Mouse (Mus musculus): ENCODE results near the gene 2210408I21Rik. TPM values are rescaled to one million over a fixed set of nuclear protein-coding genes. Genes with fewer than 3 reads are reported as not detected.

The 2210408I21Rik gene
- polyA plus RNA-seq, 1 experiment from 2014 or later: 4.9 TPM

DNA sequence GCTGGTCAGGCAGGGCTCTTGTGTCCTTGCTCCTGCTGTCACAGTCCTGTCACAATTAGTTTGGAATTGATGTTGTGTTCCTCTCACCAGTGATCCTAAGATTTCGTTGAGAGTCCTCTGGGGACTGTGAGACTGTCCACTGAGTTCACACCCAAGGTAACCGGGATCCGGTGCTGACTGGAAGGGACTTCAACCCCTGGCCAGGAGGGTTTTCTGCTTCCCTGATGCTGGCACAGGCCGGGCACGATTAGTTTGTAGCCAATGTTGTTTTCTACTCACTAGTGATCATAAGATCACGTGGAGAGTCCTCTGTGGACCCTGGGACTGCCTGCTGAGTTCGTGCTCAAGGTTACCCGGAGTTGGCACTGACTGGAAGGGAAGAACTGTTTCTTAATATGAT, 55.3 kb downstream of the 2210408I21Rik start:
- H3K36me3 ChIP-seq (ENCODE audit: control insufficient read depth, insufficient read depth, low read length): no peaks in the 10 kb centered on the region
- no peak overlapping the region for H3K4me2 ChIP-seq (ENCODE audit: low read depth, low read length)
- no peak overlapping the region for H3K9ac ChIP-seq (ENCODE audit: low read depth, low read length)
- no peak for ATAC-seq
- WGBS: 90% methylated on average over 8 of the region's 8 CpGs
- no peaks in the 10 kb centered on the region for H3K9me3 ChIP-seq (ENCODE audit: control insufficient read depth, low read length)
- H3K4me1 ChIP-seq (ENCODE audit: control insufficient read depth, insufficient read depth, low read length): no peaks in the 10 kb centered on the region
- no peak overlapping the region for H3K4me3 ChIP-seq (ENCODE audit: low read length)
- H3K27ac ChIP-seq (ENCODE audit: low read length): no peak overlapping the region
- H3K27me3 ChIP-seq (replicated peaks; ENCODE audit: control insufficient read depth, insufficient read depth, low read length): no peaks in the 10 kb centered on the region

GRCm38 (mm10) chr13:77192201-77192600, 56.9 kb downstream of the 2210408I21Rik start:
- Histone ChIP-seq H3K27ac (ENCODE audit: low read length) (no peak overlapping the region), H3K9me3 (ENCODE audit: control insufficient read depth, low read length) (no peaks in the 10 kb centered on the region), H3K4me1 (ENCODE audit: control insufficient read depth, insufficient read depth, low read length) (no peaks in the 10 kb centered on the region), H3K4me2 (ENCODE audit: low read depth, low read length) (no peak overlapping the region), H3K27me3 (replicated peaks; ENCODE audit: control insufficient read depth, insufficient read depth, low read length) (no peaks in the 10 kb centered on the region), H3K36me3 (ENCODE audit: control insufficient read depth, insufficient read depth, low read length) (no peaks in the 10 kb centered on the region), H3K4me3 (ENCODE audit: low read length) (no peak overlapping the region), H3K9ac (ENCODE audit: low read depth, low read length) (no peak overlapping the region)
- no peak for ATAC-seq
- WGBS: 85% methylated on average over 2 of the region's 2 CpGs

GRCm38 (mm10) chr13:77208764-77209418, 73.6 kb downstream of the 2210408I21Rik start:
- ATAC-seq: no peak
- WGBS: 74% methylated on average over 7 of the region's 7 CpGs
- Histone ChIP-seq H3K9ac (ENCODE audit: low read depth, low read length) (no peak overlapping the region), H3K27me3 (replicated peaks; ENCODE audit: control insufficient read depth, insufficient read depth, low read length) (no peaks in the 10 kb centered on the region), H3K36me3 (ENCODE audit: control insufficient read depth, insufficient read depth, low read length) (no peaks in the 10 kb centered on the region), H3K27ac (ENCODE audit: low read length) (no peak overlapping the region), H3K4me1 (ENCODE audit: control insufficient read depth, insufficient read depth, low read length) (no peaks in the 10 kb centered on the region), H3K9me3 (ENCODE audit: control insufficient read depth, low read length) (no peaks in the 10 kb centered on the region), H3K4me2 (ENCODE audit: low read depth, low read length) (no peak overlapping the region), H3K4me3 (ENCODE audit: low read length) (no peak overlapping the region)

DNA sequence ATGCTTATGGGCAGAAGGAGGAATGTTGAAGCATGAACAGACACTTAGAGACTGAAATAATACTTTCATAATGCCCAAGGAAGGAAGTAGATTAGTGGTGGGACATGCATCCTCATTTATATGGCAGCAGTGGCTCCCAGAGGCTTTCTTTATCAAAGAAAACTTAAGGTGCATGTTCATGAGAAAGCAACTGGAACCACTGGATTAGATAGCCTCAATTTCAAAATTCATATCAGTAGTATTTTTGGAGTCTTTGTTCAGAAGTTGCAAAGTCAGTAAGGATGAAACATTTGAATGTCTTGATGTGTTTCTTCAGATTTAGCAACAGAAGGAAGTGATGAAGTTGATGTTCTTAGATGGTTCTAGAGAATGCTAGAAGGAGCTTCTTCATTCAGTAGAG, 77.9 kb downstream of the 2210408I21Rik start:
- no peak for ATAC-seq
- H3K4me2 ChIP-seq (ENCODE audit: low read depth, low read length): no peak overlapping the region
- H3K27ac ChIP-seq (ENCODE audit: low read length): no peak overlapping the region

GRCm38 (mm10) chr13:77215460-77215859, 80.1 kb downstream of the 2210408I21Rik start:
- H3K27ac ChIP-seq (ENCODE audit: low read length): no peak overlapping the region
- H3K36me3 ChIP-seq (ENCODE audit: control insufficient read depth, insufficient read depth, low read length): no peaks in the 10 kb centered on the region
- H3K4me2 ChIP-seq (ENCODE audit: low read depth, low read length): no peak overlapping the region
- no peak for ATAC-seq
- H3K4me1 ChIP-seq (ENCODE audit: control insufficient read depth, insufficient read depth, low read length): no peaks in the 10 kb centered on the region
- H3K4me3 ChIP-seq (ENCODE audit: low read length): no peak overlapping the region
- H3K9ac ChIP-seq (ENCODE audit: low read depth, low read length): no peak overlapping the region
- H3K27me3 ChIP-seq (replicated peaks; ENCODE audit: control insufficient read depth, insufficient read depth, low read length): no peaks in the 10 kb centered on the region
- WGBS: 77% methylated on average over 2 of the region's 2 CpGs
- no peaks in the 10 kb centered on the region for H3K9me3 ChIP-seq (ENCODE audit: control insufficient read depth, low read length)

More for the DNA sequence above, 77.9 kb downstream of the 2210408I21Rik start:
- Histone ChIP-seq H3K36me3 (ENCODE audit: control insufficient read depth, insufficient read depth, low read length) (no peaks in the 10 kb centered on the region), H3K4me1 (ENCODE audit: control insufficient read depth, insufficient read depth, low read length) (no peaks in the 10 kb centered on the region), H3K9ac (ENCODE audit: low read depth, low read length) (no peak overlapping the region), H3K9me3 (ENCODE audit: control insufficient read depth, low read length) (no peaks in the 10 kb centered on the region), H3K4me3 (ENCODE audit: low read length) (no peak overlapping the region), H3K27me3 (replicated peaks; ENCODE audit: control insufficient read depth, insufficient read depth, low read length) (no peaks in the 10 kb centered on the region)

GRCm38 (mm10) chr13:77217672-77218280, 82.4 kb downstream of the 2210408I21Rik start:
- Histone ChIP-seq H3K36me3 (ENCODE audit: control insufficient read depth, insufficient read depth, low read length) (no peaks in the 10 kb centered on the region), H3K27me3 (replicated peaks; ENCODE audit: control insufficient read depth, insufficient read depth, low read length) (no peaks in the 10 kb centered on the region), H3K27ac (ENCODE audit: low read length) (no peak overlapping the region), H3K4me2 (ENCODE audit: low read depth, low read length) (no peak overlapping the region), H3K9ac (ENCODE audit: low read depth, low read length) (no peak overlapping the region), H3K9me3 (ENCODE audit: control insufficient read depth, low read length) (no peaks in the 10 kb centered on the region), H3K4me3 (ENCODE audit: low read length) (no peak overlapping the region), H3K4me1 (ENCODE audit: control insufficient read depth, insufficient read depth, low read length) (no peaks in the 10 kb centered on the region)
- ATAC-seq: no peak
- WGBS: 87% methylated on average over 4 of the region's 4 CpGs

DNA sequence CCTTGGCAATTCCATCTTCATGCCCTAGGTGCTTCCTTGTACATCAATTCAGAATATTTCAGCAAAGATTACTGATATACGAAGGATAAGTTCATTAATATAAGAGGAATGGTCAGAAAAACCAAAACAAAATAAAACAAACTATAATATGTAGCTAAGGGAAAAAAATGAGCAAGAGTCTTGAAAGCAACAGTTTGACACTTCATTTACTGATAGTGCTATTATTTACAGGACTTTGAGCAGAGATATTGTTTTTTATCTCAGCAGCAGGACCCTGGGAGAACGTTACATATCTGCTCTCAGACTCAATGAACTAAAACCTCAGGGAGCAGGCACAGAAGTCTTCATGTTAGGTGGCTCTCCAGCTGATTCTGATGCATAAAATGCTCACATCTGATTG, 85.7 kb downstream of the 2210408I21Rik start:
- ATAC-seq: no peak
- Histone ChIP-seq H3K36me3 (ENCODE audit: control insufficient read depth, insufficient read depth, low read length) (no peaks in the 10 kb centered on the region), H3K9me3 (ENCODE audit: control insufficient read depth, low read length) (no peaks in the 10 kb centered on the region), H3K27me3 (replicated peaks; ENCODE audit: control insufficient read depth, insufficient read depth, low read length) (no peaks in the 10 kb centered on the region), H3K4me2 (ENCODE audit: low read depth, low read length) (no peak overlapping the region), H3K27ac (ENCODE audit: low read length) (no peak overlapping the region), H3K9ac (ENCODE audit: low read depth, low read length) (no peak overlapping the region), H3K4me1 (ENCODE audit: control insufficient read depth, insufficient read depth, low read length) (no peaks in the 10 kb centered on the region), H3K4me3 (ENCODE audit: low read length) (no peak overlapping the region)
- 73% methylated on average over 2 of the region's 2 CpGs for WGBS

GRCm38 (mm10) chr13:77256541-77256940, 121.2 kb downstream of the 2210408I21Rik start:
- Histone ChIP-seq H3K4me2 (ENCODE audit: low read depth, low read length) (no peak overlapping the region), H3K27me3 (replicated peaks; ENCODE audit: control insufficient read depth, insufficient read depth, low read length) (no peaks in the 10 kb centered on the region), H3K9ac (ENCODE audit: low read depth, low read length) (no peak overlapping the region), H3K4me1 (ENCODE audit: control insufficient read depth, insufficient read depth, low read length) (no peaks in the 10 kb centered on the region), H3K9me3 (ENCODE audit: control insufficient read depth, low read length) (no peaks in the 10 kb centered on the region), H3K27ac (ENCODE audit: low read length) (no peak overlapping the region), H3K4me3 (ENCODE audit: low read length) (no peak overlapping the region), H3K36me3 (ENCODE audit: control insufficient read depth, insufficient read depth, low read length) (no peaks in the 10 kb centered on the region)
- 85% methylated on average over 6 of the region's 6 CpGs for WGBS
- no peak for ATAC-seq

DNA sequence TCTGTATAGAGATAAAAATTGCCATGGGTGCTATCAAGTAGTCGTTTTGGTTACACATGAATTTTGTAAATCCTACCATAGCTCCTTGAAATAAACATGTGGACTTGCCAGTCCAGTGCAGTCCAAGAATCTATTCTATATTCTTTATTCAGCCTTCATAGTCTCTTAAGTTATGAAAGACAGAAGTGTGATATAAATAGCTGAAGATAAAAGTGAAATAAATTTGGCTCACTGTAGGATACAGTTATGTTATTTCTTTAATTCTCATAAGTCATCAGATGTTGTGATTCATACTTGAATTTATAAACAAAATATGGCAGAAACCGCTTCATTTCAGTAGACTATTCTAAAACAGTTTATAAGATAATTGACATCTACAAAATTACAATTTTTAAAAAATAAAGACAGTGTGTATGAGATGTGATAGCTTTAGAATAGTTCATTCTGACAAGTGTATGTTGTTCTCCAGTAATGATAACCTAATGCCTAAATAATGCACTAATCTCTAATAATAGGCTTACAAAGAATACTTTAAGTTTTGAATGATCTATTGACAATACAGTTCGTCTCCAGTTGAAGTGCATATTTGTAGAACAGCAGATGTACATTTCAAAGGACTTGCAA, 127.5 kb downstream of the 2210408I21Rik start:
- Histone ChIP-seq H3K27me3 (replicated peaks; ENCODE audit: control insufficient read depth, insufficient read depth, low read length) (no peaks in the 10 kb centered on the region), H3K9me3 (ENCODE audit: control insufficient read depth, low read length) (no peaks in the 10 kb centered on the region), H3K4me3 (ENCODE audit: low read length) (no peak overlapping the region), H3K9ac (ENCODE audit: low read depth, low read length) (no peak overlapping the region), H3K4me2 (ENCODE audit: low read depth, low read length) (no peak overlapping the region), H3K27ac (ENCODE audit: low read length) (no peak overlapping the region), H3K36me3 (ENCODE audit: control insufficient read depth, insufficient read depth, low read length) (no peaks in the 10 kb centered on the region), H3K4me1 (ENCODE audit: control insufficient read depth, insufficient read depth, low read length) (no peaks in the 10 kb centered on the region)
- no peak for ATAC-seq
- WGBS: 52% methylated on average over 3 of the region's 3 CpGs

All from intestine, embryonic 16.5 days (tissue).